Mouse (Mus musculus): Measurements from ENCODE around the gene Folr2. TPM values are rescaled to one million over a fixed set of nuclear protein-coding genes. Genes with fewer than 3 reads are reported as not detected.

Folr2 gene
- polyA plus RNA-seq, 2 experiments from 2014 or later, result not detected

- no peak for ATAC-seq
Measured at GRCm38 (mm10) chr7:101822836-101823757, 33.9 kb downstream of the Folr2 start.

- peak; percentile 83 for ATAC-seq
Measured at GRCm38 (mm10) chr7:101821571-101822501, 35.2 kb downstream of the Folr2 start.

GRCm38 (mm10) chr7:101820295-101821030 lies 36.5 kb downstream of the Folr2 start:
- ATAC-seq, result no peak

- ATAC-seq, result no peak
Measured at GRCm38 (mm10) chr7:101817861-101818401, 39.1 kb downstream of the Folr2 start, which contains the start of gene Phox2a. Phox2a (plus strand) TSS chr7:101818313.

Other genes starting within 250 kb of the Folr2 start
- gene Clpb, start 193.6 kb downstream of the Folr2 start, polyA plus RNA-seq (2017; shearing (Covaris generic)), result 10 to 100 TPM in 1 of 2 experiments, 1 to 10 TPM in 1; 9.9 to 14.9 TPM
- gene Phox2a, start 38.9 kb downstream of the Folr2 start, polyA plus RNA-seq (2017; shearing (Covaris generic)), result not detected
- 1 to 10 TPM; 1.2 to 2.8 TPM for gene Inppl1, start 19.0 kb downstream of the Folr2 start, polyA plus RNA-seq (2017; shearing (Covaris generic))
- gene Anapc15, start 6.5 kb upstream of the Folr2 start, polyA plus RNA-seq (2017; shearing (Covaris generic)), result 10 to 100 TPM; 43.2 to 66.9 TPM
- not detected for gene Folr1, start 13.6 kb upstream of the Folr2 start, polyA plus RNA-seq (2017; shearing (Covaris generic))
- 100 to 1,000 TPM; 104 to 141 TPM for gene Lamtor1, start 48.7 kb upstream of the Folr2 start, polyA plus RNA-seq (2017; shearing (Covaris generic))
- not detected for gene Tomt, start 49.2 kb upstream of the Folr2 start, polyA plus RNA-seq (2017; shearing (Covaris generic))
- gene Lrrc51, start 76.7 kb upstream of the Folr2 start, polyA plus RNA-seq (2017; shearing (Covaris generic)), result 1 to 10 TPM; 4.8 to 6.1 TPM
- 10 to 100 TPM; 66.0 to 83.2 TPM for gene Numa1, start 76.9 kb upstream of the Folr2 start, polyA plus RNA-seq (2017; shearing (Covaris generic))
- gene Il18bp, start 161.5 kb upstream of the Folr2 start, polyA plus RNA-seq (2017; shearing (Covaris generic)), result 1 to 10 TPM; 4.5 to 5.7 TPM
- gene Rnf121, start 208.3 kb upstream of the Folr2 start, polyA plus RNA-seq (2017; shearing (Covaris generic)), result 10 to 100 TPM; 28.5 to 29.4 TPM
- gene Xndc1, start 208.3 kb upstream of the Folr2 start, polyA plus RNA-seq (2017; shearing (Covaris generic)), result 10 to 100 TPM; 19.3 to 33.0 TPM
- gene Xntrpc, start 208.5 kb upstream of the Folr2 start, polyA plus RNA-seq (2017; shearing (Covaris generic)), result 1 to 10 TPM in 1 of 2 experiments, under 1 TPM in 1; 0.93 to 1.4 TPM
- gene Trpc2, start 225.9 kb upstream of the Folr2 start, polyA plus RNA-seq (2017; shearing (Covaris generic)), result not detected
- gene Art1, start 244.5 kb upstream of the Folr2 start, polyA plus RNA-seq (2017; shearing (Covaris generic)), result not detected